Mouse (Mus musculus) embryo, embryonic 10.5 days (tissue): ENCODE results near the gene Urgcp.
A peak's percentile ranks its signal among the peaks of the same experiment; 100 is the strongest.
"Not testable (repeated sequence)": the region's sequence is repeated elsewhere in the genome, so short reads cannot be mapped to it uniquely, and the experiment has no call there.

Source experiments
- DNase-seq: peaks from one replicate; pipeline ENCODE4 v3.0.0-alpha.2; 2015; ENCODE audit warnings: low spot score

The Urgcp gene

GRCm38 (mm10) chr11:5761820-5762632 lies at the start of gene Urgcp:
Gene Urgcp (minus strand): TSS chr11:5762376.
- DNase-seq = peak; percentile 96

- DNase-seq = not testable (repeated sequence)
Observed at GRCm38 (mm10) chr11:5809487-5809886, 47.3 kb upstream of the Urgcp start.

- no peak for DNase-seq
Observed at GRCm38 (mm10) chr11:5807956-5808355, 45.8 kb upstream of the Urgcp start.

- no peak for DNase-seq
Observed at GRCm38 (mm10) chr11:5805711-5806110, 43.5 kb upstream of the Urgcp start.

- no peak for DNase-seq
Observed at GRCm38 (mm10) chr11:5804174-5804573, 42.0 kb upstream of the Urgcp start.

GRCm38 (mm10) chr11:5803551-5803981 lies 41.4 kb upstream of the Urgcp start, which contains the start of gene Pgam2:
Gene Pgam2 (minus strand): TSS chr11:5803733.
- peak; percentile 29 for DNase-seq

GRCm38 (mm10) chr11:5802457-5803217 lies 40.5 kb upstream of the Urgcp start:
- DNase-seq = no peak

- no peak for DNase-seq
Observed at GRCm38 (mm10) chr11:5802005-5802404, 39.8 kb upstream of the Urgcp start.

- DNase-seq = no peak
Observed at GRCm38 (mm10) chr11:5801511-5801910, 39.3 kb upstream of the Urgcp start.

- DNase-seq = no peak
Observed at GRCm38 (mm10) chr11:5799621-5800490, 37.7 kb upstream of the Urgcp start.

GRCm38 (mm10) chr11:5797928-5798327 lies 35.8 kb upstream of the Urgcp start:
- DNase-seq = no peak

- no peak for DNase-seq
Observed at GRCm38 (mm10) chr11:5797371-5797770, 35.2 kb upstream of the Urgcp start.

- no peak for DNase-seq
Observed at GRCm38 (mm10) chr11:5796939-5797338, 34.8 kb upstream of the Urgcp start.

- no peak for DNase-seq
Observed at GRCm38 (mm10) chr11:5795706-5796105, 33.5 kb upstream of the Urgcp start.

- DNase-seq = no peak
Observed at GRCm38 (mm10) chr11:5795290-5795689, 33.1 kb upstream of the Urgcp start.

- DNase-seq = no peak
Observed at GRCm38 (mm10) chr11:5790431-5790830, 28.3 kb upstream of the Urgcp start.

GRCm38 (mm10) chr11:5789754-5790333 lies 27.7 kb upstream of the Urgcp start:
- no peak for DNase-seq

- peak; percentile 5 for DNase-seq
Observed at GRCm38 (mm10) chr11:5789071-5789753, 27.0 kb upstream of the Urgcp start.

GRCm38 (mm10) chr11:5788056-5789014 lies 26.2 kb upstream of the Urgcp start, which contains the start of gene Dbnl:
Gene Dbnl (plus strand): TSS chr11:5788488.
- DNase-seq = peak; percentile 97

- no peak for DNase-seq
Observed at GRCm38 (mm10) chr11:5787671-5788055, 25.5 kb upstream of the Urgcp start.
